Mouse (Mus musculus): ENCODE data around the gene Parp1.
"Not testable (repeated sequence)": the region's sequence is repeated elsewhere in the genome, so short reads cannot be mapped to it uniquely, and the experiment has no call there.

The Parp1 gene

DNA sequence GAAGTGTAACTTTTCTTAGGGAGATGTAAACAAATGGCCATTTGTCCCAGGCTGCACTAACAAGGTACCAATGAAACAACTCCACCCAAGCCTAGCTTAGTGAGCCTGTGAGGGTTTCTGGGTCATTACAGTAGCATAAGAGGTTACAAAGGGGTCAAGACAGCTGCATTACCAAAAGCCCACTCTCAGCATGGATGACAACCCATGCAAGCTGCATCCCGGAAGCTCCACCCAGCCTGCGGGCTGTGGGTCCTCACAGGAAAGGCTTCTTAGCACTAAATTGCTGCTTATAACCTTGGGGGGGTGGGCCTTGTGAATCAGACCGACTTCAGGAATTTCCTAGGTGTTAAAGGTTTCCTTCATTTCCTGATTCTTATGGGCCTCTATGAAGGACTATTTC is 37.4 kb downstream of the Parp1 start:
- in situ Hi-C loops (cut with MboI; ENCODE audit: low pct_unique_long_range_greater_than_20kb in 1 of 2, low sequenced_read_pairs in 2 of 2, unreplicated experiment in 1 of 2): no loop called here

DNA sequence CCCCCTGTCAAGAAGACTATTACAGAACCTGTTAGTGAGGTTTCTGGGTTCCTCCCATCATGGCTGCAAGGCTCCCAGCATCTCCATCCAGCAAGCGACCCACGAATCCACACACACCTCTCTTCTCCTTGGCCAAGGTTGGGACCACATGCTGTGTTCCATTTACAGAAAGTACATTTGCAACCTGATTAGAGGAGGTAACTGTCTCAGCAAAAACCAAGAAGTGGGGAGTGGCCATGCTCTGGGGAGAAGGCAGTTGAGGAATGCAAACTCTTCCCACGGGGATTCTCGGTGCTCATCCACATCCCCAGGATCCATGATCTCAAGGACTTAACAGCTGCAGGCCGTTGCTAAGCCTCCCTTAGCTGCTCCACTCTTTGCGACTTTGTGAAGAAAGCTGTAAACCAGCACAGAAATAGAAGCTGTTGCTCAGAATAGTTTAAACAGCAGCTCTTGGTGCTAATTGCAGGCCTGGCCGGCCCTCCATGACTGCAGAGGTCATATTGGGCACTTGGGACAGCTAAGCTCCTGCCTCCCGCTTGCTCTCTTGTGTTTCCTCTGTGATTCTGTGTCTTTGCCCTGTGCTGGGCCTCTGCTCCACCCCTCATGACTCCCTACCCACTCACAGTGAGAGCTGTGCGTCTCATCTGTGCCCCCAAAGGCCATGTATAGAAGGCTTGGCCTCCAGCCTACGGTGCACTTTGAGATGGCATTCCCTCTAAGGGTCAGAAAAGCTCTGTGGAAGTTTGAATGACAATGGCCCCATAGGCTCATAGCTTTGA is 38.3 kb downstream of the Parp1 start:
- in situ Hi-C loops (cut with MboI; ENCODE audit: low pct_unique_long_range_greater_than_20kb in 1 of 2, low sequenced_read_pairs in 2 of 2, unreplicated experiment in 1 of 2): no loop called here

DNA sequence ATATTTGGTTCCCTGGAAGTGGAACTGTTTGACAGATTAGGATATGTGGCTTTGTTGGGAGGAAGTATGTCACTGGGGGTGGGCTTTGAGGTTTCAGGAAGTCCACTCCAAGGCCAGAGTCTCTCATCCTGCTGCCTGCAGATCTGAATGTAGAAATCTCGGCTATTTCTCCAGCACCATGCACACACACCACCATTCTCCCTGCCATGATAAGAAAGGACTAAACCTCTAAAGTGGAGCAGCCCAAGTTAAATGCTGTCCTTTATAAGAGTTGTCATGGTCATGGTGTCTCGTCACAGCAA is 38.8 kb downstream of the Parp1 start:
- in situ Hi-C loops (cut with MboI; ENCODE audit: low pct_unique_long_range_greater_than_20kb in 1 of 2, low sequenced_read_pairs in 2 of 2, unreplicated experiment in 1 of 2): no loop called here

DNA sequence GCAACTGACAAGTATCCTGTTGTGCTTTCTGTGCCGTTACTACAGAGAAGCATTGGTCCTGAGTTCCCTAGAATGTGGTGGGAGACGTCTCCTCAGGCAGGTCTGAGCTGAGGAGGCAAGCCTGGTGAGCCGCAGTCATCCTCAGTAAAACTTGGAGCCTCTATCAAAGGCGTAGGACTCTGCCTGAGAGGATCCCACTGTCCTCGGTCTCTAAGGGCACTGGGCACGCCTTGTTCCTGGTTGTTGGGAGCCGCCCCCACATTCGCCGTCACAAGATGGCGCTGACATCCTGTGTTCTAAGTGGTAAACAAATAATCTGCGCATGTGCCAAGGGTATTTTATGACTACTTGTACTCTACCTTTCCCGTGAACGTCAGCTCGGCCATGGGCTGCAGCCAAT is 43.1 kb downstream of the Parp1 start:
- in situ Hi-C loops (cut with MboI; ENCODE audit: low pct_unique_long_range_greater_than_20kb in 1 of 2, low sequenced_read_pairs in 2 of 2, unreplicated experiment in 1 of 2): not testable (repeated sequence)

DNA sequence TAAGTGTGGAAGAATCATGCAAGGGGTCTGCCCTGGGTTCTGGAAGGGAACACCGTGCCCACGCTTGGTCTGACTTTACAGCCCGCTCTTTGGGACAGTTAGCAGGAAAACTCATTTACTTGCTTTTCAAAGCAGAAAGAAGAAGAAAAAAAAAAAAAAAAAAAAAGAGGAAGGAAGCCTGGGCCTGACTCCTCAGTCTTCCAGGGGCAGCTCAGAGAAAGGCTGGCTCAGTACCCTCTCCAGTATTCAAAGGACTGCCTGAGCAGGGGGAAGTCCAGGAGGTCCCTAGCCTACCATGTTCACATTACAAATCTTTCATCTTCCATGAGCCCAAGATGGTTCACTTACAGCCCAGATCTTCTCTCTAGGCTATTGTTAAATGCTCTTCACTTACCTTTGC is 48.0 kb downstream of the Parp1 start:
- in situ Hi-C loops (cut with MboI; ENCODE audit: low pct_unique_long_range_greater_than_20kb in 1 of 2, low sequenced_read_pairs in 2 of 2, unreplicated experiment in 1 of 2): no loop called here

DNA sequence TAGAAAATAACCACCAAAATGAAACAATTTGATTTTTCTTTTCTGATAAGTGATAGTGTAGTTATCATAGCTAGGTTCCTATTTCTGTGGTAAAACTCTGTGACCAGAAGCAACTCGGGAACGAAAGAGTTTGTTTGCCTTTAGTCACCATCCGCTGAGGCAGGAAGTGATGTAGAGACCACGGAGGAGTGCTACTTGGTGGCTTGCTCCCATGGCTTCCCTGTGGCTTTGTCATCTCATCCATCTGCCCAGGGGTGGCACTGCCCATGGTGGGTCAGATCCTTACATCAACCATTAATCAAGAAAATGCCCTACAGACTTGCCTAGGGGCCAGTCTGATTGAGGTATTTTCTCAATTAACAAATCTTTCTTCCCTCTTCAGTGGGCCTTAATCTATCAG is 53.7 kb downstream of the Parp1 start:
- in situ Hi-C loops (cut with MboI; ENCODE audit: low pct_unique_long_range_greater_than_20kb in 1 of 2, low sequenced_read_pairs in 2 of 2, unreplicated experiment in 1 of 2): loop anchor here in 1 of 2 experiments (10.0 kb wide), 1 partner anchor 142 kb away; no protein-coding TSS in a partner anchor

DNA sequence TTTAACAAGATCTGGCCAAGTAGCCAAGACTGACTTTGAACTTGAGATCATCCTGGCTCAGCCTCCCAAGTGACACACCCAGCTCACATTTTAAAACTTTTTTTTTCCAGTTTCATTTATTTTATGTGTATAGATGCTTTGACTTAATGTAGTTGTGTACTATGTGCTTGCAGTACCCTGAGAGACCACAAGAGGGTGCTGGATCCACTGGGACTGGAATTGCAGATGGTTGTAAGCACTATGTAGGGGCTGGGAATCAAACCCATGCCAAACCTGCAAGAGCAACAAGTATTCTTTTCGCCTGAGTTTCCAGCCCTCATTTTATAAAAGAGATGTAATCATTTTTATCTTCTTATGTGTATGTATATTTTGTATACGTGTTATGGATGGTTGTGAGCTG is 55.2 kb downstream of the Parp1 start:
- in situ Hi-C loops (cut with MboI; ENCODE audit: low pct_unique_long_range_greater_than_20kb in 1 of 2, low sequenced_read_pairs in 2 of 2, unreplicated experiment in 1 of 2): loop anchor here in 1 of 2 experiments (10.0 kb wide), 1 partner anchor 141 kb away; no protein-coding TSS in a partner anchor

DNA sequence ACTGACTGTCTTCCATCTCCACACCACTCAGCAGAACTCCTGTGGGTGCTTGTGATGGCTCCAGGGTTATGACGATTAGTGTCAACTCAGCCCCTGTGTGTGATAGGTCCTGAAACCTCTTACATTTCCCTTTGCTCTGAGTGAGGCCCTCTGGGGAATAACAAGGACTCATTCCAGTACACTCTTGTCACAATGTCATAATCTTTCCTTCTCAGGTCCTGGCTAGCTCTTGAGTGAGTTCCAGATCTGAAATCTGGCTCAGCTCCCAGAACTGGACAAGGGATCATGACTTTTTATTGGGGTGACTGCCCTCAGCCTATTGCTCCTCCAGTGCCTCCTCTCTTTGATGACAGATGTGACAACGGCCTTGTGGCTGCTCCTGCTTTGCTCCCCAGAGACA is 57.4 kb downstream of the Parp1 start:
- in situ Hi-C loops (cut with MboI; ENCODE audit: low pct_unique_long_range_greater_than_20kb in 1 of 2, low sequenced_read_pairs in 2 of 2, unreplicated experiment in 1 of 2): loop anchor here in 1 of 2 experiments (10.0 kb wide), 1 partner anchor 139 kb away; no protein-coding TSS in a partner anchor

DNA sequence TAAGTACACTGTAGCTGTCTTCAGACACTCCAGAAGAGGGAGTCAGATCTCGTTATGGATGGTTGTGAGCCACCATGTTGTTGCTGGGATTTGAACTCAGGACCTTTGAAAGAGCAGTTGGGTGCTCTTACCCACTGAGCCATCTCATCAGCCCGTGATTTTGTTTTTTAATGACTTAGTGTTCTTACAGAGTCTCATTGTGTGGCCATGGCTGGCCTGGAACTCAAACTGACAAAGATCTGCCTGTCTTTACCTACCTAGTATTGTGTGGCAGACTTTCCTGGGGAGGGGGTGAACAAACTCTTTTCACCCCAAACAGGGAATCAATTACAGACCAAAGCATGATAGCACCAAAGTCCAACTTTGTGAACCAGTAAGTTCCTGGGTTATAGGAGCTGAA is 69.1 kb downstream of the Parp1 start:
- in situ Hi-C loops (cut with MboI; ENCODE audit: low pct_unique_long_range_greater_than_20kb in 1 of 2, low sequenced_read_pairs in 2 of 2, unreplicated experiment in 1 of 2): not testable (repeated sequence)

DNA sequence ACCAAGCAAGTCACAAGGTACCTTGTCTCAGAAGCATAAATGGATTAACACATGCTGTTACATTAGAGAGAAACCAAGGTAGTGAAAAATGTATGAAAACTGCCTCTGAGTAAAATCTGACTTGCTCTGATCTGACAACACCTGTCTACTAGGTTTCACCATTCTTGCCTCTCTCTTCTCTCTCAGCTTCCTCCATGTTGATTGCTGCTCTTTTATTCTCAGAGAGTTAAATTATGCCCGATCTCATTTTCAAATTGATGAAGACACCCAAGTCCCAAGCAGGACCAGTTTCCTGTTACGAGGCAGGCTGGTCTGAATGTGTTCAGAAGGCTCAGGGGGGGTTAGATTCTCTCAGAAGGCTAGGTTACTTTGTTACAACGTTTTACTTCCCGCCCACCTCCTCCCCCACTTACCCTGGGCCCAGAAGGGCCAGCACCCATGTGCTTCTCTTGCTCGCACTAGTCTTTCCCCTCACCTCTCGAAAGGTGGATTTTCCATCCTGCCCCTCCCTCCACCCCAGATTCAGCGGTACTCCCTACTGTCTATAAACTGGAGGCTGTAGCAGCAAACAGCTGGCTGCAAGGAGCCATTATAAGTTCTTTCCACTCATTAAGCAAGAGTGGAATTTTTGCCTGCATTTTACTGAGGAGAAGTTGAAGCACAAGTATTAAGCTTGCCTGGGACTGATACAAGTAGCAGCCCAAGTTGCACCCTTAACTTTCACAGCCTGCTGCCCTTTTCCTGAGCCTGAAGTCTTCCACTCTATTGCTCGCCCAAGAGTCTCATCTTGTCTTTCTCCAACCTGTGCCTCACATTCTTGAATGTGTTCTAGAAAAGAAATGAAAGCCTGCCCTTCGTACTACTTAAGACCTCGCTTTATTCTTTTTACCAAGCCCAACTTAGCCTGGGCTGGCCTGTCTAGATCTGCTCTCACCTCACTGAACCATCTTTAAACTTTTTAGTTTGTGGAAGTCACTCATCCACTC is 71.0 kb downstream of the Parp1 start:
- in situ Hi-C loops (cut with MboI; ENCODE audit: low pct_unique_long_range_greater_than_20kb in 1 of 2, low sequenced_read_pairs in 2 of 2, unreplicated experiment in 1 of 2): no loop called here

DNA sequence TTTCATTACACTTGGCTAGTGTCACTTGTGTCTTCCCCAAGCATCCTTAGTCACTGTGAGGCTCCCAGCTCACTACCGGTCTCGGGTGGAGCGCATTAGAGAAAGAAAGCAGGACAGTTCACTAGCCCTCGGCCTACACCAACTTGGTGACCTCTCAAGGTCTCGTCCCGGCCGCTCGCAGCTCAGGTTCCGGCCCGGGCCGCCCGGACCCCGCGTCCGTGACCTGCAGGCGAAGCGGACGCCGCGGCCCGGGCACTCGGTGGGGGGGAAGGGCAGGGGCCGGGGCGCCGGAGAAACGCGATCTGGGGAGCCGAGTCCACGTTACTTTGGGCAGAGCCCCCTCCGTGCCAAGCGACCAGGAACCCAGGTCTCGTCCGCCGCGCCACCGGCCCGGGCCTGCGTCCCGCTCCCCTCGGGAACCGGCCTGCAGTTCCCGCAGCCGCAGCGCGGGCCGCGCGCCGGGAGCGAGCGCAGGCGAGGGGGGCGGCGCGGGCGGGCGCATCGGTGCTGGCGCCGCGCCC is 71.9 kb downstream of the Parp1 start:
- in situ Hi-C loops (cut with MboI; ENCODE audit: low pct_unique_long_range_greater_than_20kb in 1 of 2, low sequenced_read_pairs in 2 of 2, unreplicated experiment in 1 of 2): no loop called here

DNA sequence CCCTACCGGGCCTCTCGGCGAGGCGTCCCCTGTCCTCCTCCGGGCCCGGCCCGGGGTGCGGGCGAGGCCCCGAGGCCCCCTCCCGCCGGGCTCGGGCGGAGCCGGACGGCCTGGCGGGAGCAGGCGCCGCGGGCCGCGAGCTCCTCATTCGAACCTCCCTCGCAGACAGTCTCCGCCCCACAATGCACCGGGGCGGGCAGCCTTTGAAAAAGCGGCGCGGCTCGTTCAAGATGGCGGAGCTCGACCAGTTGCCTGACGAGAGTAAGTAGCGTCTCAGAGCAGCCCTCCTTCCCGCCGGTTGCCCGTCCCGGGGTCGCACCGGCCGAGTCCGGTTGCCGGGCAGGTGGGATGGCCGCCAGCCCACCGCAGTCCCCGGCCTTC is 72.4 kb downstream of the Parp1 start, which contains the start of gene Lin9:
Gene Lin9 (plus strand): TSS at position 14 of the 381 bp plus-strand sequence.
- in situ Hi-C loops (cut with MboI; ENCODE audit: low pct_unique_long_range_greater_than_20kb in 1 of 2, low sequenced_read_pairs in 2 of 2, unreplicated experiment in 1 of 2): no loop called here

DNA sequence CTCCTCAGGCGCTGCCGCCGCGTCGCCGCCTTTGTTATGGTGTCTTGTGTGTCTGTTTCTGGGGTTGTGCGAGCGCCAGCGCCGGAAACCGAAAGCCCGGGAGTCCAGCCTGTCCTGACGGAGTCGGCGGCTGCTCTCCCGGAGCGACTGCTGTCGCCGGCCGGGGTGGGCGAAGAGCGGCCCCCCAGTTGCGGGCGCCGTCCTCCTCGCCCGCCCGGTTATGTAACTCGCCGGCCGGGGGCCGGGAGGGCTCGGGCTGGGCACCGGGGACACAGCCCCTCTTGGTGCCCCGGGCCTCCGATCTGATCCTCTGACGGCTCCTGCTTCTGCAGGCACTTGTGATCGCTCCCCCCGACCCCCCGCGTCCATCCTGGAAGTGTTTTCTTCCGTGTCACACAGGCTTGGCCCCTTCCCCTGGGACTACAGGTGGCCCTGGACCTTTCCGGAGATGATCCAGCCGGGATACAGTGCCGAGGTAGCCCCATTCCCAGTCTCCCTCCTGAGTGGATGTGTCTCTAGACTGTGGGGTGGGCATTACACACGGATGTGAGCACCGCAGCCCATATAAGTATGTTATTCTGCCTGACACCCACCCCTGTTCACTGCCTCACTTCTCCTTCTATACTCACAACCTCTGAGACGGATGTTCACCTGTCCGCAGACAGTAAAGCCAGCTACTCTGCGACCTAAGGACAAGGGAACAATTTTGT is 72.9 kb downstream of the Parp1 start:
- in situ Hi-C loops (cut with MboI; ENCODE audit: low pct_unique_long_range_greater_than_20kb in 1 of 2, low sequenced_read_pairs in 2 of 2, unreplicated experiment in 1 of 2): no loop called here

DNA sequence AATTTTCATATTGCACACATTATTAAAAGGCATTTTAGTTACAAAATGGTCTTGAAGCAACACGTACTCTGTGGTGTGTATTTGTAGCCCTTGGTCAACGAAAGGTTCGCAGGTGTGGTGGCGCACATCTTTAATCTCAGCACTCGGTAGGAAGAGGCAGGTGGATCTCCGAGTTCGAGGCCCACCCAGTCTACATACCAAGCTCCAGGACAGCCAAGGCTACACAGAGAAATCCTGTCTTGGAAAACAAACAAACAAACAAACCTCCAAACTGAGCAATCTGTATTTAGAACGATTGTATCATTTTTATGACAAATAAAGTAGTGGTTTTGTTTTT is 73.5 kb downstream of the Parp1 start:
- in situ Hi-C loops (cut with MboI; ENCODE audit: low pct_unique_long_range_greater_than_20kb in 1 of 2, low sequenced_read_pairs in 2 of 2, unreplicated experiment in 1 of 2): no loop called here

All from mouse embryonic stem cell (cell line).